Comparison of ENCODE assay signal across 8 mouse cellular contexts in genomic region chr5:92043783-92044182, GRCm38 (mm10). TPM values are rescaled to one million over a fixed set of nuclear protein-coding genes. Genes with fewer than 3 reads are reported as not detected.
DNase-seq lines count a peak whose midpoint lies in the region; ATAC-seq and TF ChIP-seq lines count a peak whose summit lies in the region.

Gene Cdkl2, minus strand, starts transcription at chr5:92043883.

- intact Hi-C loops in heart, postnatal 36 days (cut with DNase I) = loop anchor here (2.0 to 5.0 kb wide), 2 partner anchors 39 to 81 kb away; partner anchors contain the start of genes G3bp2 and Rchy1

- H3K9ac ChIP-seq in heart, embryonic 16.5 days (ENCODE audit: low read length) = peak within 1 kb of the TSS; percentile 76
- peak within 1 kb of the TSS; percentile 41 for H3K9ac ChIP-seq in hindbrain, embryonic 15.5 days

- no peaks in the 10 kb centered on the region for H3K9me3 ChIP-seq in heart, embryonic 16.5 days (replicated peaks; ENCODE audit: control insufficient read depth, low read length)
- no peaks in the 10 kb centered on the region for H3K9me3 ChIP-seq in hindbrain, embryonic 15.5 days

- H3K4me1 ChIP-seq in heart, embryonic 16.5 days (ENCODE audit: control insufficient read depth, insufficient read depth, low read length) = peaks cover 4% of the 10 kb centered on the region; the same call in 1 of the 2 replicates
- 0 out of 2 replicates have a peak, but pooled peaks cover 7% of the 10 kb centered on the region for H3K4me1 ChIP-seq in hindbrain, embryonic 15.5 days (replicated peaks)

- H3K4me2 ChIP-seq in heart, embryonic 16.5 days (ENCODE audit: low read depth, low read length) = peak within 1 kb of the TSS; percentile 84
- H3K4me2 ChIP-seq in hindbrain, embryonic 15.5 days = peak within 1 kb of the TSS; percentile 66

- CTCF ChIA-PET in Patski (lab: Charles Lee) = interaction anchor here (1.6 kb wide), 1 partner anchor 12 kb away, joined by 5 read pairs; no protein-coding TSS in a partner anchor

- H3K79me2 ChIP-seq in macrophage (ENCODE audit: inconsistent target) = no peaks in the 10 kb centered on the region

- in situ Hi-C loops in Patski (cut with MboI; ENCODE audit: low pct_unique_long_range_greater_than_20kb) = no loop called here

- no peak for TF ChIP-seq CTCF in Patski (IDR thresholded peaks at IDR 0.05)

- H3K27me3 ChIP-seq in heart, embryonic 16.5 days (ENCODE audit: control insufficient read depth, insufficient read depth, low read length) = 0 out of 2 replicates have a peak, but pooled peaks cover 3% of the 10 kb centered on the region
- no peaks in the 10 kb centered on the region for H3K27me3 ChIP-seq in Patski
- H3K27me3 ChIP-seq in hindbrain, embryonic 15.5 days = 0 out of 2 replicates have a peak, but pooled peaks cover 6% of the 10 kb centered on the region

- peak within 1 kb of the TSS; percentile 91 for H3K4me3 ChIP-seq in heart, embryonic 16.5 days (ENCODE audit: low read length)
- peak within 1 kb of the TSS; percentile 52 for H3K4me3 ChIP-seq in hindbrain, embryonic 15.5 days
- H3K4me3 ChIP-seq in macrophage (ENCODE audit: inconsistent target) = peak within 1 kb of the TSS; percentile 71

- ATAC-seq in heart, embryonic 16.5 days (replicated peaks; ENCODE audit: extremely low read depth, insufficient read depth, low FRiP score) = no peak
- no peak for ATAC-seq in Patski
- ATAC-seq in hindbrain, embryonic 15.5 days (ENCODE audit: low FRiP score, low read depth) = no peak

- no peaks in the 10 kb centered on the region for H3K36me3 ChIP-seq in heart, embryonic 16.5 days (ENCODE audit: control insufficient read depth, insufficient read depth)
- H3K36me3 ChIP-seq in hindbrain, embryonic 15.5 days = no peaks in the 10 kb centered on the region
- H3K36me3 ChIP-seq in macrophage (ENCODE audit: inconsistent target) = no peaks in the 10 kb centered on the region

- no peak for DNase-seq in heart, postnatal 36 days
- DNase-seq in Patski (ENCODE audit: low read depth, low spot score) = no peak
- DNase-seq in cerebellum, postnatal 10 days = no peak
- no peak for DNase-seq in ovary, postnatal 10 days (ENCODE audit: low spot score)
- no peak for DNase-seq in cerebellum, adult 11 months

- WGBS in heart, embryonic 16.5 days = 70% methylated on average over 4 of the region's 4 CpGs
- WGBS in hindbrain, embryonic 15.5 days = 74% methylated on average over 4 of the region's 4 CpGs
- 81% methylated on average over 4 of the region's 4 CpGs for WGBS in macrophage (ENCODE audit: missing documents)

- POLR2A ChIA-PET in Patski (lab: Charles Lee) = interaction anchor here (0.7 kb wide), 2 partner anchors 94 to 560 kb away, joined by 5 to 6 read pairs; partner anchors contain the start of gene Uso1

- no peak within 1 kb of the TSS for H3K27ac ChIP-seq in heart, embryonic 16.5 days (ENCODE audit: low read length)
- H3K27ac ChIP-seq in hindbrain, embryonic 15.5 days (replicated peaks) = peak within 1 kb of the TSS; percentile 69
- peak within 1 kb of the TSS; percentile 61 for H3K27ac ChIP-seq in macrophage

RNA-seq across cellular contexts. Expression of gene Cdkl2, which starts in this region (rescaled TPM):
- polyA plus RNA-seq in heart, embryonic 16.5 days (2015; fragmentation: Nextera tagmentation; extraction: Ambion mirVana) = 1.2 and 1.4 TPM in 2 replicates
- 1 to 10 TPM; 3.6 to 3.7 TPM for total RNA-seq in heart, postnatal 36 days (2021)
- polyA plus RNA-seq in Patski (2021) = 13.7 TPM
- polyA plus RNA-seq in hindbrain, embryonic 15.5 days (2015; fragmentation: Nextera tagmentation; extraction: Ambion mirVana) = 13.7 and 14.8 TPM in 2 replicates
- total RNA-seq in macrophage (2018; cell fraction: chromatin; rRNA removed) = 10 to 100 TPM in 3 of 26 experiments, 1 to 10 TPM in 23; 1.6 to 15.6 (median 3.9) TPM
- total RNA-seq in macrophage (2018; cell fraction: cytosol; rRNA removed) = 1 to 10 TPM in 23 of 26 experiments, under 1 TPM in 3; 0.81 to 4.5 (median 2.4) TPM
- total RNA-seq in macrophage (2018; cell fraction: nucleus; rRNA removed) = 10 to 100 TPM in 1 of 26 experiments, 1 to 10 TPM in 25; 1.4 to 11.8 (median 3.5) TPM
- polyA plus RNA-seq in macrophage (2018) = 2.2 to 3.1 TPM (median 3.1 TPM) in 3 replicates
